Mouse (Mus musculus): ENCODE results near the gene Kpnb1. TPM values are rescaled to one million over a fixed set of nuclear protein-coding genes. Genes with fewer than 3 reads are reported as not detected.

Kpnb1 gene
- polyA plus RNA-seq, 1 experiment, result 40.7 TPM

- Histone ChIP-seq H3K4me1 (ENCODE audit: control insufficient read depth, insufficient read depth, insufficient read length, low read length) (0 out of 2 replicates have a peak, but pooled peaks cover 5% of the 10 kb centered on the region), H3K4me3 (ENCODE audit: insufficient read depth, low read depth, low read length) (peak within 1 kb of the TSS; percentile 56), H3K27ac (replicated peaks; ENCODE audit: low read depth, low read length) (no peak within 1 kb of the TSS)
These were observed 72.7 kb downstream of the Kpnb1 start, which contains the start of gene Tbx21 for GRCm38 (mm10) chr11:97114671-97115601. Gene Tbx21, minus strand, starts transcription at chr11:97115331.

GRCm38 (mm10) chr11:97112519-97113125 lies 75.1 kb downstream of the Kpnb1 start:
- 0 out of 2 replicates have a peak, but pooled peaks cover 5% of the 10 kb centered on the region for H3K4me1 ChIP-seq (ENCODE audit: control insufficient read depth, insufficient read depth, insufficient read length, low read length)
- no peak overlapping the region for H3K4me3 ChIP-seq (ENCODE audit: insufficient read depth, low read depth, low read length)
- no peak overlapping the region for H3K27ac ChIP-seq (replicated peaks; ENCODE audit: low read depth, low read length)

Other genes with a start within 250 kb of the Kpnb1 start
- gene Pnpo, start 243.9 kb downstream of the Kpnb1 start, polyA plus RNA-seq (2012; ENCODE audit: insufficient read depth, insufficient read length, missing spikeins), result 19.8 and 25.7 TPM in 2 replicates
- 11.8 and 13.1 TPM in 2 replicates for gene Sp2, start 204.9 kb downstream of the Kpnb1 start, polyA plus RNA-seq (2012; ENCODE audit: insufficient read depth, insufficient read length, missing spikeins)
- gene Sp6, start 174.5 kb downstream of the Kpnb1 start, polyA plus RNA-seq (2012; ENCODE audit: insufficient read depth, insufficient read length, missing spikeins), result not detected in 2 replicates
- gene Scrn2, start 157.9 kb downstream of the Kpnb1 start, polyA plus RNA-seq (2012; ENCODE audit: insufficient read depth, insufficient read length, missing spikeins), result 13.1 and 13.4 TPM in 2 replicates
- 1.1 TPM in 1 of 2 replicates, not detected in the other for gene Lrrc46, start 146.5 kb downstream of the Kpnb1 start, polyA plus RNA-seq (2012; ENCODE audit: insufficient read depth, insufficient read length, missing spikeins)
- 121 and 122 TPM in 2 replicates for gene Mrpl10, start 146.3 kb downstream of the Kpnb1 start, polyA plus RNA-seq (2012; ENCODE audit: insufficient read depth, insufficient read length, missing spikeins)
- gene Osbpl7, start 137.3 kb downstream of the Kpnb1 start, polyA plus RNA-seq (2012; ENCODE audit: insufficient read depth, insufficient read length, missing spikeins), result 0.87 and 1.6 TPM in 2 replicates
- gene Tbx21, start 72.5 kb downstream of the Kpnb1 start, polyA plus RNA-seq (2012; ENCODE audit: insufficient read depth, insufficient read length, missing spikeins), result 0.75 and 1.1 TPM in 2 replicates
- gene Tbkbp1, start 36.4 kb downstream of the Kpnb1 start, polyA plus RNA-seq (2012; ENCODE audit: insufficient read depth, insufficient read length, missing spikeins), result 27.4 and 29.8 TPM in 2 replicates
- 28.5 and 33.2 TPM in 2 replicates for gene Npepps, start 92.8 kb upstream of the Kpnb1 start, polyA plus RNA-seq (2012; ENCODE audit: insufficient read depth, insufficient read length, missing spikeins)
- 51.3 and 53.2 TPM in 2 replicates for gene Mrpl45, start 127.8 kb upstream of the Kpnb1 start, polyA plus RNA-seq (2012; ENCODE audit: insufficient read depth, insufficient read length, missing spikeins)
- gene Gpr179, start 164.2 kb upstream of the Kpnb1 start, polyA plus RNA-seq (2012; ENCODE audit: insufficient read depth, insufficient read length, missing spikeins), result not detected in 2 replicates
- gene Socs7, start 174.7 kb upstream of the Kpnb1 start, polyA plus RNA-seq (2012; ENCODE audit: insufficient read depth, insufficient read length, missing spikeins), result 5.7 and 6.3 TPM in 2 replicates
- 5.5 and 6.7 TPM in 2 replicates for gene Arhgap23, start 227.7 kb upstream of the Kpnb1 start, polyA plus RNA-seq (2012; ENCODE audit: insufficient read depth, insufficient read length, missing spikeins)